Mouse (Mus musculus) megakaryocyte, embryonic 14.5 days (primary cell): ENCODE measurements around the gene Vwf.

Experiments
- FLI1 ChIP-seq: IDR thresholded peaks from 2 replicates; pipeline ENCODE4 v1.6.1; 2012; ENCODE audit warnings: low read length, inconsistent platforms, mixed read lengths
- GATA1 ChIP-seq: IDR thresholded peaks from 3 replicates; pipeline ENCODE4 v1.6.1; 2012; ENCODE audit warnings: mixed read lengths, low read length, inconsistent platforms, borderline replicate concordance

- TF ChIP-seq GATA1 (no peak), FLI1 (no peak)
Observed at GRCm38 (mm10) chr6:125504622-125505355, 41.8 kb upstream of the Vwf start.
